Mouse (Mus musculus): ENCODE measurements at regions not wholly inside any gene's neighbourhood (a gene's known extent, or its start where the extent isn't known, plus 50 kb on each side); places are given as distances from the start of the nearest gene placed in this dataset.

- peak; percentile 6 for DNase-seq
Observed at GRCm38 (mm10) chr6:52486146-52486545, 154.0 kb downstream of the Hibadh start.

DNA sequence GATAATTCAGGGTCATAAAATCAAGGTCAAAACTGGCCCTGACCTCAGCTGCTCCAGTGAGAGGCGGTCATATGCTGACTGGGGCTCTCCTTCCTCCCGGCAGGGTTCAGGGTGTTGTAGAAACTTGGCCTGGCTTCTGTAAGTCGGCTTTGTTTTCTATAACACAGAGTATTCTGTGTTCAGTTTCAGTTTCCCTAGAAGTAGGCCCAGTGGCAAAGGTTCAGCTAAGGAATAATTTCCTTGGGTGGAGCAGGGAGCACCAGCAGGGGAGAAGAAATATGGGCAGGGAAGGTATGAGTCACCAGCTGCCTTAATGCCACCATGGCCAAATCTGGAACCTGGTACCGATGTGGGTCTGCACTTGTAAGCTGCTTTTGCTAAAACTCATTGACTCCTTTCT lies 153.5 kb downstream of the Hibadh start:
- peak; percentile 15 for DNase-seq

DNA sequence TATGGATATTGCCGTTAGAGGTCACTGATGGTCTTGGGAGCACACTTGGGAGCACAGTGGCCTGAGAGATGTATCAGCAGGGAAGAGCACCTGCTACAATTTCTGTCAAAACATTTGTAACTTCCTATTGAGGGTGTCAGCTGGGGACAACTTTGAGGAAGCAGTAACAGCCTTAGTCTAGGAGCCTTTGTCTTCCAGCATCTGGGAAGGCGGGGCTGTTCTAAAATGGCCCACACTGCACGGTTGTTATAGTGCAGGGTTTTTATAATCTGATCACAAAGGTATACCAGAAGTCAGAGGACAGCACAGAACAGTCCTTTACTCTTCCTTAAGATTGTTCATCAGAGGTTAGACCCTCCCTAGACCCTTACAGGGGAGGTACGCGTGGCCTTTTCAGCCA lies 152.3 kb downstream of the Hibadh start:
- DNase-seq: no peak

DNA sequence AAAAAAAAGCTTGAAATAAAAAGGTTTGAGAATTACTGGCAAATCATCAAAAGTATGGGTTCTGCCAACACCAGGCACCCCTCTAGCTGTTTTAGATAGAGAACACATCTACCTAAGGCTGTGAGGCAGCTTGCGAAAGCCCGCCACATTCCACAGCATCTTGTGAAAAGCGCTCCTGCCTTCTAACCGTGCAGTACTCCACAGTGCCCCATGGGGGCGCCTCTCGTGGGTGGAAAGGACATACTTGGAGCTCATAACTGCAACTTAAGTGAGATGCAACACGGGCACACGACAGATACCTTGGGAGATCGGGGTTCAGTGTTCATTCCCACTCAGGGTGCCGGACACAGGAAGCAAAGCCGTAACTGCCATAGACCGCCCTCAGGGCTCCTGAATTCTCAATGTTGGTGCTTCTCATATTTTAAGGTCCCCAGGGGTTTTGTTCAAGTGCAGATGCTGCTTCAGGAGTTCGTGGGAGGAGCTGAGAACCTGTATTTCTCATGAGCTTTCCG lies 149.9 kb downstream of the Hibadh start:
- no peak for DNase-seq

GRCm38 (mm10) chr6:52495301-52495700 lies 144.9 kb downstream of the Hibadh start:
- no peak for DNase-seq

GRCm38 (mm10) chr6:52495855-52496254 lies 144.3 kb downstream of the Hibadh start:
- DNase-seq: no peak
